Mouse (Mus musculus) heart, postnatal 36 days (tissue): Measurements from ENCODE around the gene Mta2. TPM values are rescaled to one million over a fixed set of nuclear protein-coding genes. Genes with fewer than 3 reads are reported as not detected.

ENCODE experiments used
- DNase-seq, 2 experiments: peaks; one replicate each; pipeline ENCODE4 v3.0.0; 2021 to 2022
- intact Hi-C: fragments of 180-260 bp; cut with DNase I; formaldehyde crosslinking; loops from one replicate; pipeline ENCODE4 v1.15.1; 2025
- total RNA-seq, 2 experiments: library from RNA; stranded (reverse); gene quantifications; 2 replicates each; pipeline ENCODE4 v1.2.3; 2021

Gene Mta2
- total RNA-seq, 2 experiments from 2014 or later: 33.2 to 38.5 TPM

- DNase-seq: no peak
- intact Hi-C loops: loop anchor here (2.0 kb wide), 1 partner anchor 15 kb away; no protein-coding TSS in a partner anchor
Measured at GRCm38 (mm10) chr19:8927891-8928525, 13.7 kb upstream of the Mta2 start.

GRCm38 (mm10) chr19:8928689-8929223 lies 12.9 kb upstream of the Mta2 start:
- intact Hi-C loops: loop anchor here (2.0 kb wide), 1 partner anchor 14 kb away; no protein-coding TSS in a partner anchor
- DNase-seq: no peak

- peak; percentile 92 to 95 for DNase-seq
Measured at GRCm38 (mm10) chr19:8929224-8930088, 12.2 kb upstream of the Mta2 start, which contains the start of the genes Rom1 and Eml3. Gene Rom1 (minus strand): TSS chr19:8929356. Gene Eml3 (plus strand): TSS chr19:8929552.

GRCm38 (mm10) chr19:8930117-8930516 lies 11.6 kb upstream of the Mta2 start:
- intact Hi-C loops: no loop called here
- DNase-seq: no peak

More at GRCm38 (mm10) chr19:8929224-8930088, 12.2 kb upstream of the Mta2 start, which contains the start of the genes Rom1 and Eml3:
- intact Hi-C loops: loop anchor here (2.0 kb wide), 1 partner anchor 13 kb away; no protein-coding TSS in a partner anchor

GRCm38 (mm10) chr19:8930771-8931170 lies 10.9 kb upstream of the Mta2 start:
- DNase-seq: no peak
- intact Hi-C loops: no loop called here

- intact Hi-C loops: no loop called here
- no peak for DNase-seq
Measured at GRCm38 (mm10) chr19:8936736-8937135, 4.9 kb upstream of the Mta2 start.

- intact Hi-C loops: loop anchor here (2.0 kb wide), 1 partner anchor 48 kb away; the partner anchor contains the start of gene Ints5
- no peak for DNase-seq
Measured at GRCm38 (mm10) chr19:8940526-8941133, 1.0 kb upstream of the Mta2 start.

- intact Hi-C loops: loop anchor here (2.0 kb wide), 1 partner anchor 48 kb away; the partner anchor contains the start of gene Ints5
- DNase-seq: no peak
Measured at GRCm38 (mm10) chr19:8941136-8941514, 550 bp upstream of the Mta2 start.

- DNase-seq: peak in 1 of 2 experiments; percentile 62
- intact Hi-C loops: loop anchor here (2.0 kb wide), 2 partner anchors 14 to 22 kb away; partner anchors contain the start of genes Eml3 and Rom1
Measured at GRCm38 (mm10) chr19:8942276-8942964, 745 bp downstream of the Mta2 start.

- intact Hi-C loops: loop anchor here (2.0 kb wide), 2 partner anchors 14 to 22 kb away; partner anchors contain the start of genes Eml3 and Rom1
- DNase-seq: no peak
Measured at GRCm38 (mm10) chr19:8943047-8943446, 1.4 kb downstream of the Mta2 start.

- intact Hi-C loops: no loop called here
- DNase-seq: no peak
Measured at GRCm38 (mm10) chr19:8944062-8944461, 2.4 kb downstream of the Mta2 start.

- intact Hi-C loops: no loop called here
- peak; percentile 56 to 66 for DNase-seq
Measured at GRCm38 (mm10) chr19:8944750-8945149, 3.1 kb downstream of the Mta2 start.

- intact Hi-C loops: no loop called here
- no peak for DNase-seq
Measured at GRCm38 (mm10) chr19:8945251-8945650, 3.6 kb downstream of the Mta2 start.

- intact Hi-C loops: no loop called here
- DNase-seq: no peak
Measured at GRCm38 (mm10) chr19:8946929-8947328, 5.3 kb downstream of the Mta2 start.

- intact Hi-C loops: no loop called here
- DNase-seq: no peak
Measured at GRCm38 (mm10) chr19:8950190-8950589, 8.5 kb downstream of the Mta2 start.

- DNase-seq: no peak
- intact Hi-C loops: no loop called here
Measured at GRCm38 (mm10) chr19:8952241-8952640, 10.6 kb downstream of the Mta2 start.

- intact Hi-C loops: no loop called here
- DNase-seq: peak; percentile 88 to 92
Measured at GRCm38 (mm10) chr19:8953135-8954039, 11.7 kb downstream of the Mta2 start, which contains the start of gene Tut1. Gene Tut1 (plus strand): TSS chr19:8953847.

GRCm38 (mm10) chr19:8954171-8954570 lies 12.5 kb downstream of the Mta2 start:
- no peak for DNase-seq
- intact Hi-C loops: no loop called here

GRCm38 (mm10) chr19:8962256-8962655 lies 20.6 kb downstream of the Mta2 start:
- intact Hi-C loops: no loop called here
- DNase-seq: no peak
